Mouse (Mus musculus) MEL (cell line): ENCODE measurements at regions not wholly inside any gene's neighbourhood (a gene's known extent, or its start where the extent isn't known, plus 50 kb on each side); places are given as distances from the start of the nearest gene placed in this dataset.
"Not testable (repeated sequence)": the region's sequence is repeated elsewhere in the genome, so short reads cannot be mapped to it uniquely, and the experiment has no call there.

Experiments used
- DNase-seq: peaks from one replicate; pipeline ENCODE4 v3.0.0; 2011; ENCODE audit warnings: low read depth, low spot score
- H3K27ac ChIP-seq: 2 replicates; pipeline ENCODE4 v1.5.1; 2012; ENCODE audit warnings: low read depth, mild to moderate bottlenecking, control low read depth, low read length, moderate library complexity; ENCODE audit not compliant: control insufficient read depth
- H3K27me3 ChIP-seq, 2 experiments: fragments of 150-350 bp in 1 of 2; sonication (generic) in 1 of 2; 2 replicates each; pipeline ENCODE4 v1.6.1; 2012; ENCODE audit warnings: low read length in 2 of 2, mild to moderate bottlenecking in 2 of 2, improper control_type of control experiment in 1 of 2, moderate library complexity in 1 of 2; ENCODE audit not compliant: insufficient read depth in 2 of 2, control insufficient read depth in 1 of 2
- H3K36me3 ChIP-seq, 2 experiments: 2 replicates each; pipeline ENCODE4 v1.6.1; 2012 to 2014; ENCODE audit warnings: low read length in 2 of 2, improper control_type of control experiment in 1 of 2, inconsistent platforms in 1 of 2, mild to moderate bottlenecking in 1 of 2; ENCODE audit not compliant: insufficient read depth in 2 of 2, control insufficient read depth in 1 of 2
- H3K4me1 ChIP-seq, 2 experiments: fragments of 150-350 bp in 1 of 2; sonication (generic) in 1 of 2; 2 replicates each; pipeline ENCODE4 v1.6.1; 2012; ENCODE audit warnings: low read length in 2 of 2, improper control_type of control experiment in 1 of 2, mild to moderate bottlenecking in 1 of 2; ENCODE audit not compliant: insufficient read depth in 2 of 2, control insufficient read depth in 1 of 2
- H3K4me3 ChIP-seq, 2 experiments: fragments of 150-350 bp in 1 of 2; sonication (generic) in 1 of 2; 2 replicates each; pipeline ENCODE4 v1.5.1; 2012; ENCODE audit warnings: low read depth in 2 of 2, low read length in 2 of 2, mild to moderate bottlenecking in 2 of 2, moderate library complexity in 2 of 2, control low read depth in 1 of 2, improper control_type of control experiment in 1 of 2; ENCODE audit not compliant: control insufficient read depth in 1 of 2, insufficient read depth in 1 of 2
- H3K79me2 ChIP-seq: 2 replicates; pipeline ENCODE4 v1.6.1; 2012; ENCODE audit warnings: mild to moderate bottlenecking, low read length, moderate library complexity; ENCODE audit not compliant: control insufficient read depth, poor library complexity, insufficient read depth
- H3K9ac ChIP-seq: 2 replicates; pipeline ENCODE4 v1.6.1; 2012; ENCODE audit warnings: low read depth, mild to moderate bottlenecking, control low read depth, low read length, moderate library complexity; ENCODE audit not compliant: control insufficient read depth, poor library complexity, severe bottlenecking
- H3K9me3 ChIP-seq: fragments of 150-350 bp; sonication (generic); replicated peaks from 2 replicates; pipeline ENCODE4 v1.6.1; 2012; ENCODE audit warnings: mild to moderate bottlenecking, low read length, improper control_type of control experiment, moderate library complexity; ENCODE audit not compliant: insufficient read depth
- BHLHE40 ChIP-seq: IDR thresholded peaks from 2 replicates; pipeline ENCODE4 v1.6.1; 2012; ENCODE audit warnings: low read depth, mild to moderate bottlenecking, inconsistent platforms, low read length, improper control_type of control experiment, borderline replicate concordance
- E2F4 ChIP-seq: IDR thresholded peaks from 2 replicates; pipeline ENCODE4 v1.6.1; 2011; ENCODE audit warnings: low read depth, low read length, improper control_type of control experiment, borderline replicate concordance
- EP300 ChIP-seq, 2 experiments: IDR thresholded peaks; 2 replicates each; pipeline ENCODE4 v1.6.1; 2011; ENCODE audit warnings: improper control_type of control experiment in 2 of 2, low read length in 2 of 2, low read depth in 1 of 2, mild to moderate bottlenecking in 1 of 2
- ETS1 ChIP-seq: IDR thresholded peaks from 2 replicates; pipeline ENCODE4 v1.6.1; 2012; ENCODE audit warnings: low read depth, mild to moderate bottlenecking, inconsistent platforms, low read length, improper control_type of control experiment, moderate library complexity
- GATA1 ChIP-seq: IDR thresholded peaks from 2 replicates; pipeline ENCODE4 v1.6.1; 2011; ENCODE audit warnings: low read depth, low read length, improper control_type of control experiment
- JUND ChIP-seq: IDR thresholded peaks from 2 replicates; pipeline ENCODE4 v1.6.1; 2011; ENCODE audit warnings: low read depth, mild to moderate bottlenecking, improper control_type of control experiment, low read length
- KAT2A ChIP-seq: conservative IDR thresholded peaks from 2 replicates; pipeline ENCODE4 v1.6.1; 2012; ENCODE audit warnings: low read depth, low read length, improper control_type of control experiment, inconsistent platforms
- MAFK ChIP-seq: IDR thresholded peaks from 2 replicates; pipeline ENCODE4 v1.6.1; 2011; ENCODE audit warnings: low read depth, mild to moderate bottlenecking, low read length, improper control_type of control experiment, borderline replicate concordance
- MAX ChIP-seq: IDR thresholded peaks from 2 replicates; pipeline ENCODE4 v1.6.1; 2011; ENCODE audit warnings: low read length, improper control_type of control experiment
- MAZ ChIP-seq: IDR thresholded peaks from 2 replicates; pipeline ENCODE4 v1.6.1; 2012; ENCODE audit warnings: low read depth, mild to moderate bottlenecking, inconsistent platforms, low read length, improper control_type of control experiment
- MEF2A ChIP-seq: IDR thresholded peaks from 2 replicates; pipeline ENCODE4 v1.6.1; 2014; ENCODE audit warnings: low read depth, mild to moderate bottlenecking, inconsistent platforms, low read length, improper control_type of control experiment; ENCODE audit not compliant: poor library complexity, insufficient replicate concordance, severe bottlenecking; ENCODE audit errors: extremely low read depth
- MXI1 ChIP-seq: IDR thresholded peaks from 2 replicates; pipeline ENCODE4 v1.6.1; 2011; ENCODE audit warnings: mild to moderate bottlenecking, low read depth, low read length, improper control_type of control experiment
- MYC ChIP-seq: IDR thresholded peaks from 2 replicates; pipeline ENCODE4 v1.6.1; 2011; ENCODE audit warnings: low read depth, mild to moderate bottlenecking, low read length, improper control_type of control experiment, moderate library complexity
- RAD21 ChIP-seq: IDR thresholded peaks from 2 replicates; pipeline ENCODE4 v1.6.1; 2011; ENCODE audit warnings: mild to moderate bottlenecking, low read depth, low read length, improper control_type of control experiment
- RCOR1 ChIP-seq: IDR thresholded peaks from 2 replicates; pipeline ENCODE4 v1.6.1; 2012; ENCODE audit warnings: low read depth, mild to moderate bottlenecking, inconsistent platforms, low read length, improper control_type of control experiment
- SIN3A ChIP-seq: IDR thresholded peaks from 2 replicates; pipeline ENCODE4 v1.6.1; 2012; ENCODE audit warnings: low read length, improper control_type of control experiment, inconsistent platforms
- TBP ChIP-seq: IDR thresholded peaks from 2 replicates; pipeline ENCODE4 v1.8.0; 2011; ENCODE audit warnings: low read depth, low read length, improper control_type of control experiment
- TCF12 ChIP-seq: IDR thresholded peaks from 2 replicates; pipeline ENCODE4 v1.6.1; 2014; ENCODE audit warnings: low read depth, mild to moderate bottlenecking, inconsistent platforms, low read length, improper control_type of control experiment, moderate library complexity
- USF1 ChIP-seq: IDR thresholded peaks from 2 replicates; pipeline ENCODE4 v1.6.1; 2014; ENCODE audit warnings: low read depth, mild to moderate bottlenecking, inconsistent platforms, low read length, improper control_type of control experiment, moderate library complexity

GRCm38 (mm10) chr1:141066830-141067229 lies 820.9 kb downstream of the Kcnt2 start:
- H3K79me2 ChIP-seq, H3K9ac ChIP-seq, H3K27me3 ChIP-seq, H3K4me1 ChIP-seq, H3K36me3 ChIP-seq, H3K9me3 ChIP-seq: not testable (repeated sequence)
- TF ChIP-seq GATA1 (peak; percentile 51), MXI1 (peak; percentile 31; the same call in 1 of the 2 replicates), EP300 (IDR thresholded peaks at IDR 0.05; ENCODE audit: low read depth in 1 of 2, low read length in 2 of 2) (peak; percentile 78 to 80), TBP (0 out of 2 replicates have a peak, but pooled peaks have one; percentile 20), TCF12 (peak; percentile 28; the same call in 1 of the 2 replicates), JUND (peak; percentile 62; the same call in 1 of the 2 replicates), BHLHE40 (peak; percentile 33; the same call in 1 of the 2 replicates), MAZ (0 out of 2 replicates have a peak, but pooled peaks have one; percentile 31), ETS1 (peak; percentile 57), MAX (peak; percentile 37; the same call in 1 of the 2 replicates), SIN3A (peak; percentile 36; the same call in 1 of the 2 replicates), MYC (0 out of 2 replicates have a peak, but pooled peaks have one; percentile 44)
- Histone ChIP-seq H3K27ac (peak overlapping the region; percentile 40), H3K4me3 (peak overlapping the region in 1 of 2 experiments; percentile 8; a peak in 1 of 4 replicates)
- DNase-seq = peak; percentile 84

- no peak for DNase-seq
- H3K27me3 ChIP-seq = no peaks in the 10 kb centered on the region
- peaks cover 0 to 3% of the 10 kb centered on the region in 2 experiments; a peak in 2 of 4 replicates for H3K4me1 ChIP-seq
- H3K79me2 ChIP-seq = no peaks in the 10 kb centered on the region
- H3K27ac ChIP-seq = no peak overlapping the region
- H3K9me3 ChIP-seq = no peaks in the 10 kb centered on the region
- H3K36me3 ChIP-seq = peaks cover 0 to under 1% of the 10 kb centered on the region in 2 experiments; a peak in 2 of 4 replicates
- no peak overlapping the region for H3K4me3 ChIP-seq
- no peak for TF ChIP-seq RCOR1
- no peak for TF ChIP-seq MEF2A
- no peak for TF ChIP-seq MXI1
- no peak for TF ChIP-seq E2F4
- TF ChIP-seq MAFK = no peak
- no peak for TF ChIP-seq RAD21
- no peak for TF ChIP-seq KAT2A
- TF ChIP-seq ETS1 = no peak
- TF ChIP-seq MAX = no peak
- no peak for TF ChIP-seq USF1
- no peak overlapping the region for H3K9ac ChIP-seq
These were observed 851.6 kb downstream of the Kcnt2 start for GRCm38 (mm10) chr1:141097575-141097974.
